10 mouse cellular contexts compared by ENCODE assay signal in genomic region chr8:122752111-122752721, GRCm38 (mm10). TPM values are rescaled to one million over a fixed set of nuclear protein-coding genes. Genes with fewer than 3 reads are reported as not detected.
DNase-seq lines count a peak whose midpoint lies in the region; ATAC-seq and TF ChIP-seq lines count a peak whose summit lies in the region.
"Had no signal": no experiment of that assay in that cellular context is flagged by ENCODE, and none has a peak within 500 bp of the region (broad histone marks: within the 10 kb centered on the region; RNA-seq: fewer than 3 reads in every experiment).

No protein-coding gene starts in this region.

- H3K27me3 ChIP-seq in forebrain, embryonic 14.5 days (replicated peaks; ENCODE audit: control insufficient read depth, insufficient read depth, low read length): no peaks in the 10 kb centered on the region
- H3K27me3 ChIP-seq in forebrain, embryonic 11.5 days (ENCODE audit: control insufficient read depth, insufficient read depth, low read length): no peaks in the 10 kb centered on the region; the same call in none of the 2 replicates
- no peaks in the 10 kb centered on the region for H3K27me3 ChIP-seq in thymus, adult 2 months (ENCODE audit: control insufficient read depth, insufficient read depth, low read length)

- intact Hi-C loops in heart, postnatal 10 days (cut with DNase I): no loop called here

- H3K4me3 ChIP-seq in forebrain, embryonic 14.5 days (ENCODE audit: low read depth, low read length): peak overlapping the region; percentile 18
- no peak overlapping the region for H3K4me3 ChIP-seq in forebrain, embryonic 11.5 days (ENCODE audit: low read depth, low read length)
- H3K4me3 ChIP-seq in thymus, adult 2 months (ENCODE audit: control insufficient read depth, insufficient read depth, low read length): no peak overlapping the region

- TF ChIP-seq CTCF in thymus, adult 2 months (IDR thresholded peaks at IDR 0.05; ENCODE audit: borderline replicate concordance, control insufficient read depth, extremely low read depth, insufficient read depth, low read length, poor library complexity): no peak

- H3K4me2 ChIP-seq in forebrain, embryonic 14.5 days (ENCODE audit: low read length): peak overlapping the region; percentile 43
- H3K4me2 ChIP-seq in forebrain, embryonic 11.5 days (ENCODE audit: low read depth, low read length, severe bottlenecking): no peak overlapping the region

- TF ChIP-seq POLR2A in thymus, adult 2 months (IDR thresholded peaks at IDR 0.05; ENCODE audit: control insufficient read depth, extremely low read depth, insufficient read depth, low read length, poor library complexity): no peak

- no peaks in the 10 kb centered on the region for H3K36me3 ChIP-seq in forebrain, embryonic 14.5 days (ENCODE audit: control insufficient read depth, insufficient read depth, low read length)
- H3K36me3 ChIP-seq in forebrain, embryonic 11.5 days (ENCODE audit: control insufficient read depth, insufficient read depth, low read length): no peaks in the 10 kb centered on the region
- no peaks in the 10 kb centered on the region for H3K36me3 ChIP-seq in thymus, adult 2 months (ENCODE audit: control insufficient read depth, insufficient read depth, low read length)

- peaks cover 43% of the 10 kb centered on the region for H3K4me1 ChIP-seq in forebrain, embryonic 14.5 days (ENCODE audit: control insufficient read depth, insufficient read depth, low read length)
- no peaks in the 10 kb centered on the region; the same call in 1 of the 2 replicates for H3K4me1 ChIP-seq in forebrain, embryonic 11.5 days (replicated peaks; ENCODE audit: control insufficient read depth, insufficient read depth, low read length)
- peaks cover 5% of the 10 kb centered on the region for H3K4me1 ChIP-seq in thymus, adult 2 months (replicated peaks; ENCODE audit: control insufficient read depth, insufficient read depth, low read length)

- peak overlapping the region; percentile 40 for H3K9ac ChIP-seq in forebrain, embryonic 14.5 days (ENCODE audit: low read length)
- no peak overlapping the region for H3K9ac ChIP-seq in forebrain, embryonic 11.5 days (ENCODE audit: low read length)
- H3K9ac ChIP-seq: liver, embryonic 14.5 days had no signal

- WGBS in forebrain, embryonic 14.5 days: 59% methylated on average over 29 of the region's 29 CpGs
- 90% methylated on average over 29 of the region's 29 CpGs for WGBS in forebrain, embryonic 11.5 days
- WGBS in thymus, adult 2 months: 95% methylated on average over 29 of the region's 29 CpGs

- DNase-seq in forebrain, embryonic 14.5 days (ENCODE audit: low spot score): peak; percentile 85
- no peak for DNase-seq in forebrain, embryonic 11.5 days (ENCODE audit: low spot score)
- peak; percentile 95 to 96 for DNase-seq in cerebellum, postnatal 10 days
- peak; percentile 70 for DNase-seq in layer of hippocampus, adult 9-11 months
- DNase-seq in right cerebral cortex, adult 18-20 months: peak; percentile 76
- DNase-seq in heart, postnatal 10 days: no peak
- DNase-seq in ovary, postnatal 14 days (ENCODE audit: low spot score): no peak
- DNase-seq in thymus, adult 2 months: no peak

- no peaks in the 10 kb centered on the region for H3K9me3 ChIP-seq in forebrain, embryonic 14.5 days (replicated peaks; ENCODE audit: control insufficient read depth, low read length)
- H3K9me3 ChIP-seq in forebrain, embryonic 11.5 days (ENCODE audit: control insufficient read depth, low read length): no peaks in the 10 kb centered on the region

- ATAC-seq in forebrain, embryonic 14.5 days: peak; percentile 61
- ATAC-seq in forebrain, embryonic 11.5 days (replicated peaks; ENCODE audit: low FRiP score): no peak
- ATAC-seq: Patski had no signal

- peak overlapping the region; percentile 86; the same call in 1 of the 2 replicates for H3K27ac ChIP-seq in forebrain, embryonic 14.5 days (ENCODE audit: low read depth, low read length)
- no peak overlapping the region for H3K27ac ChIP-seq in forebrain, embryonic 11.5 days (ENCODE audit: low read depth, low read length)
- no peak overlapping the region for H3K27ac ChIP-seq in thymus, adult 2 months (ENCODE audit: control insufficient read depth, insufficient read depth, low read length)
- H3K27ac ChIP-seq: liver, embryonic 14.5 days had no signal

RNA-seq across cellular contexts. Expression of gene Acsf3, which starts 23.1 kb away (rescaled TPM):
- 13.7 and 15.8 TPM in 2 replicates for polyA plus RNA-seq in forebrain, embryonic 14.5 days (2014; fragmentation: Nextera tagmentation; extraction: Ambion mirVana)
- 15.6 and 16.3 TPM in 2 replicates for polyA plus RNA-seq in forebrain, embryonic 11.5 days (2014; fragmentation: Nextera tagmentation; extraction: Ambion mirVana)
- total RNA-seq in heart, postnatal 10 days (2021): 10 to 100 TPM; 27.1 to 28.6 TPM
- 17.5 and 19.6 TPM in 2 replicates for polyA plus RNA-seq in thymus, adult 2 months (2012; rRNA removed)

RNA-seq across cellular contexts. Expression of gene Cbfa2t3, which starts 53.3 kb away (rescaled TPM):
- 10.4 and 11.5 TPM in 2 replicates for polyA plus RNA-seq in forebrain, embryonic 14.5 days (2014; fragmentation: Nextera tagmentation; extraction: Ambion mirVana)
- 6.0 and 7.0 TPM in 2 replicates for polyA plus RNA-seq in forebrain, embryonic 11.5 days (2014; fragmentation: Nextera tagmentation; extraction: Ambion mirVana)
- 10 to 100 TPM; 22.2 to 24.5 TPM for total RNA-seq in heart, postnatal 10 days (2021)
- 62.3 and 76.8 TPM in 2 replicates for polyA plus RNA-seq in thymus, adult 2 months (2012; rRNA removed)

Comparison
In these comparisons a context has a peak if more than half of its experiments do, and no peak if none do; other contexts are left out.
1. DNase-seq: peak in forebrain, embryonic 14.5 days (single experiment), cerebellum, postnatal 10 days (2 of 2), layer of hippocampus, adult 9-11 months (single experiment) and right cerebral cortex, adult 18-20 months (single experiment); none in forebrain, embryonic 11.5 days (single experiment), heart, postnatal 10 days (0 of 2), ovary, postnatal 14 days (single experiment) and thymus, adult 2 months (single experiment).